Mouse (Mus musculus) liver, embryonic 16.5 days (tissue): ENCODE data around the gene Slc19a1. TPM values are rescaled to one million over a fixed set of nuclear protein-coding genes. Genes with fewer than 3 reads are reported as not detected.

Source experiments
- ATAC-seq: fragments of 200-750 bp; cut with Nextera tagmentation; 2 replicates; pipeline ENCODE4 v1.8.0; 2017; ENCODE audit warnings: low read depth, mild to moderate bottlenecking, moderate number of reproducible peaks, moderate library complexity
- H3K27ac ChIP-seq: fragments of 300-500 bp; sonication (generic); 2 replicates; pipeline ENCODE4 v1.5.1; 2014; ENCODE audit warnings: mild to moderate bottlenecking, low read length
- H3K27me3 ChIP-seq: fragments of 300-500 bp; sonication (generic); 2 replicates; pipeline ENCODE4 v1.6.1; 2014; ENCODE audit warnings: low read depth, low read length, mixed read lengths; ENCODE audit not compliant: control insufficient read depth, insufficient read depth
- H3K36me3 ChIP-seq: fragments of 300-500 bp; sonication (generic); 2 replicates; pipeline ENCODE4 v1.6.1; 2014; ENCODE audit warnings: mild to moderate bottlenecking; ENCODE audit not compliant: control insufficient read depth, insufficient read depth
- H3K4me1 ChIP-seq: fragments of 300-500 bp; sonication (generic); 2 replicates; pipeline ENCODE4 v1.6.1; 2014; ENCODE audit warnings: low read depth, low read length, mixed read lengths; ENCODE audit not compliant: control insufficient read depth
- H3K4me2 ChIP-seq: fragments of 300-500 bp; sonication (generic); 2 replicates; pipeline ENCODE4 v1.6.1; 2014; ENCODE audit warnings: low read depth, low read length, mixed read lengths
- H3K4me3 ChIP-seq: fragments of 300-500 bp; sonication (generic); 2 replicates; pipeline ENCODE4 v1.5.1; 2014; ENCODE audit warnings: low read depth, mild to moderate bottlenecking, low read length
- H3K9ac ChIP-seq: fragments of 300-500 bp; sonication (generic); 2 replicates; pipeline ENCODE4 v1.6.1; 2014; ENCODE audit warnings: low read depth, low read length
- H3K9me3 ChIP-seq: fragments of 300-500 bp; sonication (generic); replicated peaks from 2 replicates; pipeline ENCODE4 v1.6.1; 2016; ENCODE audit warnings: low read length; ENCODE audit not compliant: control insufficient read depth
- WGBS: fragments of 180-500 bp; shearing (Covaris S2); extraction: QIAGEN DNeasy Blood & Tissue Kit; methylation state at CpG from one replicate; pipeline ENCODE4 v1.1.7; 2014; ENCODE audit not compliant: insufficient replicate concordance; 5-methylcytosine and 5-hydroxymethylcytosine counted together
- polyA plus RNA-seq: library from polyadenylated mRNA; unstranded; fragments of >200 nt; fragmentation: Nextera tagmentation; extraction: Ambion mirVana; gene quantifications from 2 replicates; pipeline ENCODE4 v1.2.1, GENCODE M21; 2015

Gene Slc19a1
- polyA plus RNA-seq, 1 experiment from 2014 or later: 12.6 TPM

- Histone ChIP-seq H3K27ac (no peak overlapping the region), H3K9me3 (no peaks in the 10 kb centered on the region), H3K27me3 (no peaks in the 10 kb centered on the region), H3K4me2 (no peak overlapping the region), H3K9ac (no peak overlapping the region), H3K4me1 (no peaks in the 10 kb centered on the region), H3K4me3 (no peak overlapping the region), H3K36me3 (no peaks in the 10 kb centered on the region)
- 78% methylated on average over 4 of the region's 4 CpGs for WGBS
- ATAC-seq: no peak
Measured at GRCm38 (mm10) chr10:77078456-77078855, 46.4 kb downstream of the Slc19a1 start.

GRCm38 (mm10) chr10:77078961-77079360 is 46.9 kb downstream of the Slc19a1 start:
- 63% methylated on average over 8 of the region's 8 CpGs for WGBS
- Histone ChIP-seq H3K4me3 (no peak overlapping the region), H3K9me3 (no peaks in the 10 kb centered on the region), H3K27me3 (no peaks in the 10 kb centered on the region), H3K4me1 (no peaks in the 10 kb centered on the region), H3K27ac (no peak overlapping the region), H3K9ac (no peak overlapping the region), H3K36me3 (no peaks in the 10 kb centered on the region), H3K4me2 (no peak overlapping the region)
- ATAC-seq: no peak

GRCm38 (mm10) chr10:77082453-77082852 is 50.4 kb downstream of the Slc19a1 start:
- 17% methylated on average over 3 of the region's 3 CpGs for WGBS
- Histone ChIP-seq H3K9me3 (no peaks in the 10 kb centered on the region), H3K4me2 (no peak overlapping the region), H3K4me3 (no peak overlapping the region), H3K27ac (no peak overlapping the region), H3K9ac (no peak overlapping the region), H3K4me1 (no peaks in the 10 kb centered on the region), H3K27me3 (no peaks in the 10 kb centered on the region), H3K36me3 (no peaks in the 10 kb centered on the region)
- peak; percentile 32; the same call in 1 of the 2 replicates for ATAC-seq

- Histone ChIP-seq H3K27me3 (no peaks in the 10 kb centered on the region), H3K27ac (no peak overlapping the region), H3K36me3 (no peaks in the 10 kb centered on the region), H3K4me1 (no peaks in the 10 kb centered on the region), H3K4me3 (no peak overlapping the region), H3K9me3 (no peaks in the 10 kb centered on the region), H3K9ac (no peak overlapping the region), H3K4me2 (no peak overlapping the region)
- no peak for ATAC-seq
- 57% methylated on average over 5 of the region's 5 CpGs for WGBS
Measured at GRCm38 (mm10) chr10:77082921-77083320, 50.9 kb downstream of the Slc19a1 start.

- no peaks in the 10 kb centered on the region for H3K4me1 ChIP-seq
Measured at GRCm38 (mm10) chr10:77084568-77084967, 52.5 kb downstream of the Slc19a1 start.

GRCm38 (mm10) chr10:77089336-77089735 is 57.3 kb downstream of the Slc19a1 start:
- H3K4me1 ChIP-seq: peaks cover 7% of the 10 kb centered on the region; the same call in 1 of the 2 replicates
- no peak overlapping the region for H3K27ac ChIP-seq
- WGBS: 62% methylated on average over 8 of the region's 8 CpGs
- H3K27me3 ChIP-seq: no peaks in the 10 kb centered on the region
- H3K36me3 ChIP-seq: peaks cover 5% of the 10 kb centered on the region; the same call in 1 of the 2 replicates
- no peaks in the 10 kb centered on the region for H3K9me3 ChIP-seq
- no peak overlapping the region for H3K4me3 ChIP-seq
- no peak for ATAC-seq
- no peak overlapping the region for H3K4me2 ChIP-seq
- H3K9ac ChIP-seq: no peak overlapping the region

More at GRCm38 (mm10) chr10:77084568-77084967, 52.5 kb downstream of the Slc19a1 start:
- Histone ChIP-seq H3K4me2 (no peak overlapping the region), H3K36me3 (no peaks in the 10 kb centered on the region), H3K27me3 (no peaks in the 10 kb centered on the region), H3K27ac (no peak overlapping the region), H3K9me3 (no peaks in the 10 kb centered on the region), H3K9ac (no peak overlapping the region), H3K4me3 (no peak overlapping the region)
- ATAC-seq: no peak
- 46% methylated on average over 1 of the region's 1 CpGs for WGBS

GRCm38 (mm10) chr10:77090063-77090462 is 58.0 kb downstream of the Slc19a1 start:
- Histone ChIP-seq H3K9me3 (no peaks in the 10 kb centered on the region), H3K4me1 (peaks cover 7% of the 10 kb centered on the region; the same call in 1 of the 2 replicates), H3K9ac (no peak overlapping the region), H3K27me3 (no peaks in the 10 kb centered on the region), H3K36me3 (peaks cover 5% of the 10 kb centered on the region; the same call in 1 of the 2 replicates), H3K4me2 (no peak overlapping the region), H3K27ac (peak overlapping the region; percentile 7), H3K4me3 (no peak overlapping the region)
- ATAC-seq: no peak
- WGBS: 37% methylated on average over 5 of the region's 5 CpGs

- no peak overlapping the region for H3K4me3 ChIP-seq
- H3K27me3 ChIP-seq: no peaks in the 10 kb centered on the region
- WGBS: 41% methylated on average over 4 of the region's 4 CpGs
- peaks cover 5% of the 10 kb centered on the region; the same call in 1 of the 2 replicates for H3K36me3 ChIP-seq
- H3K27ac ChIP-seq: peak overlapping the region; percentile 76
- ATAC-seq: peak; percentile 90
- H3K9ac ChIP-seq: no peak overlapping the region
- peaks cover 7% of the 10 kb centered on the region; the same call in 1 of the 2 replicates for H3K4me1 ChIP-seq
- no peaks in the 10 kb centered on the region for H3K9me3 ChIP-seq
- H3K4me2 ChIP-seq: no peak overlapping the region
Measured at GRCm38 (mm10) chr10:77091538-77092097, 59.6 kb downstream of the Slc19a1 start.

- H3K9me3 ChIP-seq: no peaks in the 10 kb centered on the region
- no peak overlapping the region for H3K27ac ChIP-seq
- peaks cover 5% of the 10 kb centered on the region; the same call in 1 of the 2 replicates for H3K36me3 ChIP-seq
- no peak overlapping the region for H3K4me2 ChIP-seq
- no peak overlapping the region for H3K4me3 ChIP-seq
- H3K27me3 ChIP-seq: no peaks in the 10 kb centered on the region
- no peak for ATAC-seq
- H3K9ac ChIP-seq: no peak overlapping the region
- H3K4me1 ChIP-seq: peaks cover 7% of the 10 kb centered on the region; the same call in 1 of the 2 replicates
Measured at GRCm38 (mm10) chr10:77093817-77094216, 61.8 kb downstream of the Slc19a1 start.
